Mouse (Mus musculus): ENCODE measurements at regions not wholly inside any gene's neighbourhood (a gene's known extent, or its start where the extent isn't known, plus 50 kb on each side); places are given as distances from the start of the nearest gene placed in this dataset.

DNA sequence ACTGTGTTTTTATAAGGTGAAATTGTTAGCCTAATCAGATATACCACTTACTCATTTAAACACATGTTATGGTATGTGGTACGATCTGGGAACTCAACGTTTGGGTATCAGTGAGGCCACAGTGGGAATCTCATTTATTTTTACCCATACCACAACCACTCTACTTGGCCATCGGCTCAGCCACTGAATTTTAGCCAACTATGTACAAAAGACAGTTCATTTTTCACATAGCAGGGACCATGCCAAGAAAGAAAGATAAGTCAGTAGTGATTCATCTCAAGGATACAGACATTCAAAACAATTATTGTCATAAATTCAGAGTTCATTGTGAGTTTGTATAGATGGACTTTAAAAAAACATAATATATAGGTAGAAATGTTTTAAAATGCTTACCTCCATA is 634.7 kb upstream of the Adgrl2 start:
- no peak for TF ChIP-seq CTCF (IDR thresholded peaks at IDR 0.05; ENCODE audit: low read depth)
- TF ChIP-seq EP300 (optimal IDR thresholded peaks at IDR 0.05): no peak
